Mouse (Mus musculus) lung, adult 2 months (tissue): ENCODE results near the gene Dok5.

ENCODE experiments used
- CTCF ChIP-seq: fragments of 200-500 bp; IDR thresholded peaks from 2 replicates; pipeline ENCODE4 v1.5.1; 2011; ENCODE audit warnings: mild to moderate bottlenecking, low read length, control low read depth; ENCODE audit not compliant: insufficient read depth
- POLR2A ChIP-seq: fragments of 200-500 bp; IDR thresholded peaks from 2 replicates; pipeline ENCODE4 v1.6.1; 2011; ENCODE audit warnings: low read depth, mild to moderate bottlenecking, control low read depth, low read length, borderline replicate concordance; ENCODE audit errors: extremely low read depth

GRCm38 (mm10) chr2:170708901-170709300 lies 22.7 kb upstream of the Dok5 start:
- TF ChIP-seq CTCF (no peak), POLR2A (no peak)
